Mouse (Mus musculus) kidney, postnatal 4 days (tissue): Measurements from ENCODE around the gene Cenpv.

Experiments used
- DNase-seq, 2 experiments: peaks; one replicate each; pipeline ENCODE4 v3.0.0; 2021; ENCODE audit warnings: mixed read lengths in 2 of 2

Cenpv gene

DNA sequence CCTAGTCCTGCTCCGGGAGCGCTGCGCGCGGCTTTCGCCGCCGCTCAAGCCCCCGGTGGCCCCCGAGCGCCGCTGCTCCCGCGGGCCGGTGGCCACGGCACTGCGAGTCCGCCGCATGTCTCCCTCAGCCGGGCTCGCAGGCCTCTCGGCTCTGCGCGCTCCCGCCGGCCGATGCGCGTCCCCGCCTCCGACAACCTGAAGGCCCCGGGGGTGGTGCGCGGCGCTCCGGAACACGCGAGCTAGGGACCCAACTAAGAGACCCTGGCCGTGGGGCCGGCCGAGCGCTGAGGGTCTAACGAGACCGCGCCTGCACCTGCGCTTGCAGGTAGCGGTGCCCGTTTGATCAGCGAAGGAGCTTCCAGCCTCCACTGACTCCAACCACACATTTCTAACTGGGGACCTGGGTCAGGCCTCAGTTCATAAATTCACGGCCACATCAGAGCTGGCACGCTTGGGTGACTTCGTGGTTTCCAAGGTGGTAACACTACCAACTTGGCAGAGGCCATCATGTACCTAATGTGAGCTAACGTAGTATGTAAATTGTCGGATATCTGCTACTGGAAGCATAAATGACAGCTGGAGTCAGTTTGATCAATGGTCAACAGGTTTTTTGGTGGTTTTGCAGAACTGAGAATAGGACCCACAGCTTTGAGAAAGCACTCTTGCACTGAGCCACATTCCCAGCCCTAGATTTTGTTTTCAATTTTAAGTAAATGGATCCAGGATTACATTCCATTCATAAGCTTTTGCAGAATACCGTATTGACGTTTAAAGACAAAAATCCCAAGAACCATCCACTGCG is at the start of gene Cenpv:
Gene Cenpv (minus strand): TSS at position 173 of the 802 bp plus-strand sequence.
- peak; percentile 83 to 89 for DNase-seq

DNA sequence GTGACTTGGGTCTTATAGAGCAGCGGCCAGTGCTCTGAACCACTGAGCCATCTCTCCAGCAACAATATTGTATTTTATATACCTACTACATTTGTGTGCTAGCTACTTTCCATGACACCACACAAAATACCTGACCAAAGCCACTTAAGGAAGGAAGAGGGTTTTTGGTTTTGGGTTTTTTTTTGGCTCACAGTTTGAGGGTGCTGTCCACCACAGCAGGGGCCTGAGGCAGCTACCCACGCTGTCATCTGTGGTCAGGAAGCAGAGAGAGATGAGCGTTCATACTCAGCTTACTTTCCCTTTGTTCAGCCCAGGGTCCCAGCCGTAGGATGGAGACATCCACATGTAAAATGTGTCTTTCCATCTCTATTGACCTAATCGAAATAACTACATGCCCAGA is 48.0 kb upstream of the Cenpv start:
- DNase-seq = no peak

DNA sequence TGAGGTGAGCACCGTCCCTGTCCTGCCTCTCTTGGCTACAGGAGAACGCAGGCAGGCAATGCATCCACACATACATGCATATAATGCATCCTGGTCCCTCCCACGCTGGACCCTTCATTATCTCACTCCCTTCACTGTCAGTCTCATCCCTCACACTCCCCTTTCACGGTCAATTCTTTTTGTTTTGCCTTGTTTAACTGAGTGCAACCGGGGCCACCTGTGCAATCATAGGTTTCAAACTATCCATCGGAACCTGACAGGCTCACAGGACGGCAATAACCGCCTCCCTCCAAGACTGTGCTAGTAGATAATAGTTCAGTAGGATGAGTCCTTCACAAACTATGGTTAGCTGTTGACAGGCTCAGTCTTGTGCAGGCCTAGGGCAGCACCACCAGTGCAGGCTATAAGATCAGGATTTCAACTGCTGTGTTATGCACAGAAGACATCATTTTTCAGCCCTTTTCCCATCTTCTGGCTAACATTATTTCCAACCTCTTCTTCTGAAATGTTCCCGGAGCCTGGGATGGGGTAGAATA is 45.7 kb upstream of the Cenpv start:
- DNase-seq = no peak

DNA sequence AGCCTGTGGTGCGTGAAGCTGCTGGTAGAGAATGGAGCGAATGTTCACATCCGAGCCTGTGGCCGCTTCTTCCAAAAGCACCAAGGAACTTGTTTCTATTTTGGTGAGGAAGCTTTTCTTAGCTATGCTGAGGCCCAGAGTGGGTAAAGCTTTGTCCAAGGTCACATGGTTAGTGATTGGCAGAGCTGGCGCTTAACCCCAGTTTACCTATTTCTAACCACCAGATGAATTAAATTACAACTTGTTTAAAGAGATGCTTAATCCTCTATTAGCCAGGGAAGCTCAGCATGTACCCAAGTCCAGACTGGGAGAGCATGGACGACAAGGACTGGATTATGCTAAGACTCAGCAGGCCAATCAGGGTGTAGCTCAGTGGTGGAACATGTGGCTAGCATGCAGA is 44.0 kb upstream of the Cenpv start:
- no peak for DNase-seq

DNA sequence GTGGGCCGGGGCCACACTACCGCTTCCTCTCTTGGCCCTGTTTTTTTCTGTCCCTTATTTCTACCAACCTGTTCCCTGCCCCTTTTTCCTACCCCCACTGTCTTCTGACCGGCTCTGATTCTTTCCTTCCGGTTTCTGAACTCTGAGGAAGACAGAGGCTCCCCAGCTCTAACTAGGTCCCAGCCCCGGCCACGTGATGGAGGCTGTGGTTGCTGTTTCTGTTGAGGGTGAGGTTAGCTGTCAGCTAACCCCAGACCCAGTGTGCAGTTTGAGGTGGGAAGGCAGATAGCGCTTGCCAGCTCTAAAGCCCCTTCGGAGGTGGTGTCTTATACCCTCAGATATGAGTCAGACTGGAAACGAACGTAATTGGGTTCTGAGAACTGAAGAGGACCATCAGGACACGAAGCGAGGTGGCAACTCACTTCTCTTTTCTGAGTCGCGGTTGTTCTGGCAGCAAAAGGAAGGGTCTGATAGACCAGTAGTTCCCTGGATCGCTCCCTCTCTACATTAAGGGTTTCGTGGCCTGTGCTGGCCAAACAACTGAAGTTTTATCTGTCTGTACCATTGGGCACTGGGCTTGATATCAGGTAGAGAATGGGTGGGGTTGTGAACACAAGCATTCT is 37.6 kb upstream of the Cenpv start:
- DNase-seq = no peak

DNA sequence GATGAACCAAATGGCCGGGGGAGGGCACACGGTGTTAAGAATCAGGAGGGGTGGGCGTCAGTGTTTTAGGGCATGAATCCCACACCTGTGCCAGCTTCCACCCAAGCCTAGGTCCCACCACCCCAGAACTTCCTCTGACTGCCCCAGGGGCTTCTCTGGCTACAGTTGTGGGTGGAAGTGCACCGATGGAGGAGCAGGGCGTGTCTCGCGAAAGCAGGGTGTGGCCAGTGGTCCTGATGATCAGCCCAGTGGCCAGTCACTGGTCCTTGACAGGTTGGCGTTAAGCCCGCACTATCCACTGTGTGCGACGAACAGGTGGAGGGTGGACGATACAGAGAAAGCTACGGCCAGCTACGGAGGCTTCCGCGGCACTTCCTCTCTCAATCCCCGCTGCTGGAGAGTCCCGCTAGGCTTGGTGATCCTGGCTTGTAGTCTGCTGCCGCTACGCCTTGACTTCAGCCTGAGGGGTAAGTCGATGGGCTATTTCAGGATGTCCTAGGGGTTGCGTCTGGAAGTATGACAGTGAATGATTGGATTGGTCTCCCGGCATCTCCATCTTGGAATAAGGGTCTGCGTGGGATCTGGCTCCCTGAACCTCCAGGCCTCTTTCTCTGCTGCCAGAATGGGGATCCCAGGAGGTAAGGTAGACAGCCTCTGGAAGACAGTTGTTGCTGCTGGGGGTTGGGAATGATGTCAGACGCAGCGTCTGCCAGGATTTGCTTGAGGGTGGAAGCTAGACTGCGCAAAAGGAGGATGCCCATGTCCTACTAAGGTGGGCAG is 36.8 kb upstream of the Cenpv start:
- peak; percentile 41 to 54 for DNase-seq

DNA sequence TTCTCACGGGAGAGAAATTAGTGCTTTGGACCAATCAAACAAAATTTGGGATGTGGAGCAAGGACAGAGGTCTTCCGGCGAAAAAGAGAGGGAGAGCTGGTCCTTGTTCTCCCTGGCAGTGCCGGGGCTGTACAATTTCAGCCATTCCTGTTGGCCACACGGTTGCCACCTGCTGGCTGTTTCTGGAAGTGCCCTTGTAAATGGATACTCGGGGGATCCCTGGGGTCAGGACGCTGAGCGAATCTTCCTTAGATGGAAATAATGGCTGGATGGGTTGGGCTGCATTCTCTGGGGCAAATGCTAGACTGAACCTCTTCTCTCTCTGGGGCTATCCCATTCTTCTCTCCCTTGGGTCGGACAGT is 36.2 kb upstream of the Cenpv start:
- peak; percentile 92 for DNase-seq

DNA sequence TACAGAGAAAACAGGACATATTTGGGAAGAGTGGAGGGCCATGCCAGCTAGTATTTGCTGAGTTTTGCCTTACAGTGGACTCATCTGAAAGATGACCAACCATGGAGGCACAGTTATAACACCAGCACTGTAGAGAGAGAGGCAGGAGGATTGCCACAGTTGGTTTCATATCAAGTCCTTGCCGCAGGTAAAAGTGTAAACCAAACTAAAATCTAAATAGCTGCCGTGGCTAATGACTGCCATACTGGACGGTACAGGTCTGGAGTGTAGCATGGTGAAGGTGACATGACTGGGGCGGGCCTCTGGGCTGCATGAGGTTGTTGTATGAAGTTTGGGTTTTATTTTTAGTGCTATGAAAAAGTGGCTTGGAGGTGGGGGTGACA is 35.6 kb upstream of the Cenpv start:
- DNase-seq = no peak

DNA sequence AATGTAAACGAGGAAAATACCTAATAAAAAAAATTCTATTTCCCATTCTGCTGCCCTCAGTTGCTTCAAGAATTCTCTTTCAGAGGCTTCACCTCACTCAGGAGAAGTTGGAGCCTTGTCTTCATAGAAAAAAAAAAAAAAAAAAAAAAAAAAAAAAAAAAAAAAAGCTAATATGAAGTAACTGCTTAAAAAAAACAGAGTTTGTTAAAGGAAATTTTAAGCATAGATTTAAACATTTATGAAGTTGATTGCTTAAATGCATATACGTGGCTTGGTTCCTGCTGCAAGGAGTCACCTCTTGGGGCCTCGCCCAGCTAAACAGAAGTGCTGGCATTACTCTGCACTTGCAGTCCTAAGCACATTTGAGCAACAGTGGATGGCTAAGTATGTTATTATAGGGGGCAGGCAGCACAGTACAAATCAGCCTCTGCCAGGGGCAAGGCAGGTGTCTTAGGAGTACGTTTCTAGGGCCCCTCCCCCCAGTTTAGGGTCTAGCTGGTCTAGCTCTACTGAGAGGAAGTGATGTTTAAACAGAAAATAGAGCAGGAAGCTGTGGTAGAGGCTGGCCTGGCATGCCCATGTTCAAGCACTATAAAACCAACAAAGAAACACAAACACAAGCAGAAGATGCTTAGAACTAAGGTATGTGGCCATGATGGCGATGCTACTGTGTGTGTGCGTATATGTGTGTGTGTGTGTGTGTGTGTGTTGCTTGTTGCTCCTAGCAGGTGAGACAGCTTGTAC is 35.1 kb upstream of the Cenpv start, which contains the start of gene Trpv2:
Gene Trpv2 (plus strand): TSS at position 528 of the 744 bp plus-strand sequence.
- DNase-seq = no peak

DNA sequence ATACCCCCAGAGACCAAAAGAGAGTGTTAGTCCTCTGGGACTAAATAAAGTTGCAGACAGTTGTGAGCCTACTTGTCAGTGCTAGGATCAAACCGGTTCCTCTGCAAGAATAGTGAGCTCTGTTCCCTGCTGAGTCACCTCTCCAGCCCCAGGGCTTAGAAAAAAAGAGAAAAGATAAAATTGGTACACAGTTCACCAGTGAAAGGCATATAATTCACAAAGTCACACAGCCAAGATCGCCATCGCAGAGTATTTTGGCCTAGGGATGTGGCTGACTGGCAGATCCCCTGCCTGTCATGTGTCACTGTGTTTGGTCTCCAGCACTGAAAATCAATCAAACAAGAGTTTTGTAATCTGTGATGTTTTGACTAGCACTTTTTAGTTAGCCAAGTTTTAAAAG is 29.2 kb upstream of the Cenpv start:
- DNase-seq = no peak

DNA sequence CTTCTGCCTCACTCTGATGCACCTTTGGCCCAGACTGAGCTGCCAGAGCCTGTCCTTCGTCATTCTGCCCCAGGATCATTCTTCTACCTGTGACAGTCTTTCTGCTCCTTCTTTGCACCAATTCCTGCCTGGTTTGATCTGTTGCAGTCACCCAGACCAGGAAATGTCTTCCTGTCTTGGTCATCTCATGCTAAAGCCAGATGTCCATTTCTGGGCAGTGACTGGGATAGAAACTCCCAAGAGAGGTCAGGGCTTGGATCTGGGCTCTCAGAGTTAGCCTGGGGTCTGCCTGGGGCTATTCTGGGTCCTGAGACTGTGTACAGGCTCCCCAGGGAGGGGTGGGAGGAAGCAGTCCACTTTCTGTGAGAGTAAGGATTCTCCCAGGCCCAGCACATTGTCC is 27.1 kb upstream of the Cenpv start:
- no peak for DNase-seq

DNA sequence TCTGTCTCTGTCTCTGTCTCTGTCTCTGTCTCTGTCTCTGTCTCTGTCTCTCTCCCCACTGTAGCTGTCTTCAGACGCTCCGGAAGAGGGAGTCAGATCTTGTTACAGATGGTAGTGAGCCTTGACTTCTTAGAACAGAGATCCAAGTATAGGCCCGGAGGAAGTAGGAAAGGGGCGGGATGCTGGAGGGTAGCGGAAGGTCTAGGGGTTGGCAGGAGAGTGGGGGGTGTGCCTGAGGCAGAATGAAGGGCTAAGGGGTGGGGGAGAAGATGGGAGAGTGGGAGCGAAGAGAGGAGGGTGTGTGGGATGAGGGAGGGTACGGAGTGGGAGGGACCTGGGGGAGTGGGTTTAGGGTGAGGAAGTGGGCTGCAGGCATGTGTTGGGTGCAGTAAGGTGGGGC is 26.7 kb upstream of the Cenpv start:
- DNase-seq = no peak

DNA sequence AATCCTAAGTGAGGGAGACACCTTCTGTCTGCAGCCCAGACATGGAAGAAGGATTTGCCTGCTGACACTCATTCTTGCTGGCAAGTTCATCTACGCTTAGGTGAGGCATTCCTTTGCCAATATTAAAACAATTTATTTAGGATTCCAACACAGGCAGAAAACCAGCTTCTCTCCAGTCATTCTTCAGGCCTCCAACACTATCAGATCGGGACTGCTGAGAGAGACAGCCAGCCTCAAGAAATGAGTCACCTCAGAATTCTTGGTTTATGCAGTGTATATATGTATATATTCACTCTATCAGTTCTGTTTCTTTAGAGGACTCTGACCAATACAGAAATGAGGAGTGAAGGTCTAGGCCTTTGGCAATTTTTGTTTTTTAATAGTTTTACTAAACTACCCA is 24.5 kb upstream of the Cenpv start:
- DNase-seq = no peak

DNA sequence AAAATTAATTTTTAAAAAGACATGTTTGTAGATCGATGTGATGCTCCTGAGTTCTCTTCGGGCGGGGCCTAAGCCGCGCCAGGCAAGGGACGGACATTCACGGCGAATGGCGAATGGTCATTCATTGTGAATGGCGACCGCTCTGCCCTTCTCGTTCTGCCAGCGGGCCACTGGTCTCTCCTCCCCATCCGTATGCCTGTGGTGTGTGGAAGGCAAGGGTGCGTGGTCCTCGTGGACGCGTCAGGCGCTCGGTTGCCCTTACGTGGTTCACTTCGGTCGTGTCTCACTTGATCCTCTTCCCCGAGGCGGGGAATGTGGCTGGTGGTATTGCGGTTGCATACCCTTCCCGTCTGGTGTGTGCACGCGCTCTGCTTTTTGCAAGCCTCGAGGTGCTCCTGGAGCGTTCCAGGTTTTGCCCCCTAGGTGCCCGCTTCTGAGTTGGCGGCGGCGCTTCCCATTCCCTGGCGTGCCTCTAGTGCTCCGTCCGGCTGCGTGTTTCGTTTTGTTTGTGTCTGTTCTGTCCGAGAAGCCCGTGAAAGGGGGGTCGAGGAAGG is 21.5 kb upstream of the Cenpv start:
- DNase-seq = peak; percentile 26 to 48

DNA sequence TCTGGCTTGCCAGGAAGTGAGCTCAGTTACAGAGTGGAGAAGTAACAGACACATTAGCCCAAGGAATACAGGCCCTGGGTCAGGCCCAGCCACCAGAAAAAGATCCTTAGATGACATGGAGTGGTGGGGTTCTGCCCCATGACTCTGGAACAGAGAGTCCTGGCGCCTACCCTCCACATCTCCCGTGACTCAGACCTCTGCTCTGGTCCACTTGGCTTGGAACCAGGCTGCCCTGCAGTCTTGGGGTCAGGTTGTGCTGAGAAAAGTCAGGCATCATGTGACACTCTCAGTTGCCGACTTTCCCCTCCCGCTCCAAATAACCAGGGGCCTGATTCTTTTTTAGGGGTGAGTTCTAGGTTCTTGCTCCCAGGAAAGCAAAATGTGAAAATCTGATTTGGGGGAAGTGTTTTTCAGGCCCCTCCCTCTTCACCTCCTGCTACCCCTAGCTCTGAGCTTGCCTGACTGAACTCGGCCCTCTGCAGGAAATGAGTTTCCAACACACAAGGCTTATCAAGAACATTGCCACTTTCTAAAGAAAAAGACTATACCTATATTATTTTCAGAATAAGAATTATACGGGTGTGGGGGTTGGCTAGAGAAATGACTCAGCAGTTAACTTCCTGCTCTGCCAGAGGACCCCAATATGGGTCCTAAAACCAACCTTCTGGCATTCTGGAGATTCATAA is 20.0 kb upstream of the Cenpv start:
- peak; percentile 52 to 70 for DNase-seq

DNA sequence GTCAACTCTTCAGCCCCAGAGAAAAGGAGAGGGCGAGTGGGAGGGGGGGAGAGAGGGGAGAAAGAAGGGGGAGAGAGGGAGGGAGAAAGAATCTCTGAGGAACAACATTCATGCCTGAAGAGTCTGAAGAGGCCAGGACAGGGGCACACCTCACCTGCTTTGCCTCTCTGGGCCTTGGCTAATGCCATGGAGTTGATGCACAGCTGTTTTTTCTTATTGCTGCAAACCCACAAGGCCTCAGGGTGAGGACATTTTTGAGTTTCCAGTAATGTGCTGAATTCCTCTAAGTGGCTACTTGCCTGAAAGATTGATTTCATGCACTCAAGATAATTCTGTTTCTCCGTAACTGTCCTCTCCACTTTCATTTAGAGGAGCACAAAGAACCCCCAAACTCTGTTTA is 19.1 kb upstream of the Cenpv start:
- DNase-seq = no peak

DNA sequence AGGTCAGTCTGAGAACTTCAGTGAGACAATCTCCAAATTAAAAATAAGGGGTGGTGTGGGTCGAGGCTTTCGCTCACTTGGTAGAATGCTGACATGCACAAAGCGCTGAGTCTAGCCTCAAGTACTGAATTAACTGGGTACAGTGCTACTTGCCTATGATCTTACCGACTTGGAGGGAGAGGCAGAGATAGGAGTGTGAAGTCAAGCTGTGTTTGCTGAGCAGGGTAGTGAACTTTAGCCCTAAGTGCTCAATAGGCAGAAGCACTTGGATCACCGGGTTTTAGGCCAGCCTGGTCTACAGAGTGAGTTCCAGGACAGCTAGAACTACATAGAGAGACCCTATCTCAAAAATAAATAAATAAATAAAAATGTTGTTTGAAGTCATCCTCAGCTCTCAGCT is 18.1 kb upstream of the Cenpv start:
- DNase-seq = no peak

DNA sequence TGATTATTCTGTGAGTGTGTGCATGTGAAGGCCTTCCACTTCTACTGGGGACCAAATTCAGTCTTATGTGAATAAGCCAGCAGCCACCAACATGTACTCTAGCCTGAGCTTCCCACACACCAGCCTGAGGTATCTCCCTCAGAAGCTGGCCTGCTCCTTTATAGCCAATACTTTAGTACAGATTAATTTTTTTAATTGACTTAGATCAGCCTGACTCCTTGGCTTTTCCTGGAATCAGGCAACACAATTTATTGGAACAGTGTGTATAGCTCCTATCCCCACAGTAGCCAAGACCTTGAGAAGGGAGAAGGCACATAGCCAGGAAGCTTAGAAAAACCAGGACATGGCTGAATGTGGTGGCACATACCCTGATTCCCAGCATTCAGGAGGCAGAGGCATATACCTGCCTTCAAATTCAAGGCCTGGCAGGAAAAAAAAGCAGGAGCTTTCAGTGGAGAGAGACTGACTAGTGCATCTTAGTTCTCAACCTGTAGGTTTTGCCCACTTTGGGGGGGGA is 16.9 kb upstream of the Cenpv start:
- DNase-seq = no peak

DNA sequence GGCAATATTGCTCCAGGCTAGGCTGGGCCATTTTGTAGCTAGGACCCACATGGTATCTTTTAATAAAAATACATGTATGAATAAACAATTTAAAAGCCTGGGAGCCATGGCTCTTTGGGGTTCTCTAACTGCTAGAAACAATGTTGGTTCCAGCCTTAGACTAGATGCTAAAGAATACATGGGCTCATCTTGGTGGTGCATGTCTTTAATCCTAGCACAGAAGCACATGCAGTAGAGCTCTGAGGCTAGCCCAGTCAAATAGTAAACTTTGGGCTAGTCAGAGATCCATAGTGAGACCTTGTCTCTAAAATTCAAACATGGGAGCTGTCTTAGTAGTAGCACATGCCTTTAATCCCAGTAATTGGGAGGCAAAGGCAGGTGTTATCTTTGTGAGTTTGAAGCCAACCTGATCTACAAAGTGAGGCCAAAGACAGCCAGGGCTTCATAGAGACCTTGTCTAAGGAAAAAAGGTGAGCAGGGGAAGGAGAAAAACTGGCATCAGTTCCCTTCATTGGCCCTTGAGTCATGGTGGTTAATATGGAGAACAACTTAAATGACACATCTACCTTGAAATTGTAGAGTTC is 16.0 kb upstream of the Cenpv start:
- no peak for DNase-seq

DNA sequence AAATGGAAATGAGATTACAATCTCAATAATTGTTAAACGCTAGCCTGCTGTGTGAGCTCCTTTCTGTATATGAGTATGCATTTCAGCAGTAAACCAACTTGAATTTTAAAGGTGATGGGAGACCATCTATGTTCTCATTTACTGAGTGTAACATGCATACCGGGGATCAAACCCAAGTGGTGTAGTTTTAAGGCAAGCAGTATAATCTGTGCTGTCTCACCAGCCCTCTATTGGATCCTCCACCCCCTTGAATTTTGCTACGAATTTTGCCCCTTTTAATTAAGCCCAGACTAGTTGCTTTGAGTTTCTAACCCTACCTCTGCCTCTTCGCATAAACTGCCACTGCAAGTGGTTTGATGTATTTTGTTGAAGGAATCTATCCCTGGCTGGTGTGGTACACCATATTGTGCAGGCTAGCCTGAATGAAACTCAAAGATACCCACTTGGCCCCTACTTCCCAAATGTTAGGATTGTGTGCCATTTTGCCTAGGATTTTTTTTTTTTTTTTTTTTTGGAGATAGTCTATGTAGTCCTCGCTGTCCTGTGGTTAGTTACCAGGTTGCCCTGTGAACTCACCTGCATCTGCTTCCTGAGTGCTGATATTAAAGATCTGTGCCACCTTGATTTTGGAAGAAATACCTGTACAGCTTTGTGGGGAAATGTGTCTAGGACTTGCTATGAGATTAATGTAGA is 15.2 kb upstream of the Cenpv start:
- DNase-seq = no peak

DNA sequence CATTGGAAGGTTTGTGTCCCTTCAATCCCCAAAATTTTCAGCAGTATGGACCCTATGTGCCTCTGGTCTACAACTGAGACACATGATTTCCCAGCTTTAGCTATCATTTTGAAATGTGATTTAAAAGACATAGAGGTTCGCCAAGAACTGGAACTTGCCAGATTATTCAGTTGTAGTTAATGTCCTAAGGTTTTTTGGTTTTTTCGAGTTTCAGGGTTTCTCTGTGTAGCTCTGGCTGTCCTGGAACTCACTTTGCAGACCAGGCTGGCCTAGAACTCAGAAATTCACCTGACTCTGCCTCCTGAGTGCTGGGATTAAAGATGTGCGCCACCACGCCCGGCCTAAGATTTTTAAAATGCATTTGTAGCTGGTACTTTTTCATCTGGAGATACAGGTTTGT is 14.6 kb upstream of the Cenpv start:
- no peak for DNase-seq
